Mouse (Mus musculus) spleen, adult 2 months (tissue): ENCODE measurements around the gene Sbk1. TPM values are rescaled to one million over a fixed set of nuclear protein-coding genes. Genes with fewer than 3 reads are reported as not detected.

Source experiments
- DNase-seq, 2 experiments: peaks; one replicate each; pipeline versions ENCODE4 v3.0.0 to v3.0.0-alpha.2; 2012 to 2021; ENCODE audit warnings: low spot score in 2 of 2, low read depth in 1 of 2
- H3K27ac ChIP-seq: fragments of 200-500 bp; 2 replicates; pipeline ENCODE4 v1.5.1; 2012; ENCODE audit warnings: low read length, inconsistent platforms; ENCODE audit not compliant: insufficient read depth
- H3K27me3 ChIP-seq: fragments of 200-500 bp; 2 replicates; pipeline ENCODE4 v1.6.1; 2012; ENCODE audit warnings: mild to moderate bottlenecking, moderate library complexity, low read length, inconsistent platforms; ENCODE audit not compliant: control insufficient read depth, insufficient read depth
- H3K36me3 ChIP-seq: fragments of 200-500 bp; 2 replicates; pipeline ENCODE4 v1.6.1; 2012; ENCODE audit warnings: mild to moderate bottlenecking, low read length, inconsistent platforms; ENCODE audit not compliant: control insufficient read depth, insufficient read depth
- H3K4me1 ChIP-seq: fragments of 200-500 bp; 2 replicates; pipeline ENCODE4 v1.6.1; 2011; ENCODE audit warnings: inconsistent platforms; ENCODE audit not compliant: control insufficient read depth, insufficient read depth, insufficient read length
- H3K4me3 ChIP-seq: fragments of 200-500 bp; 2 replicates; pipeline ENCODE4 v1.5.1; 2011; ENCODE audit warnings: mild to moderate bottlenecking, inconsistent platforms; ENCODE audit not compliant: insufficient read depth, insufficient read length; ENCODE audit errors: extremely low read depth
- CTCF ChIP-seq: fragments of 200-500 bp; IDR thresholded peaks from 2 replicates; pipeline ENCODE4 v1.5.1; 2011; ENCODE audit warnings: mild to moderate bottlenecking, inconsistent platforms; ENCODE audit not compliant: insufficient read depth, insufficient read length, insufficient replicate concordance; ENCODE audit errors: extremely low read depth
- POLR2A ChIP-seq: fragments of 200-500 bp; IDR thresholded peaks from 2 replicates; pipeline ENCODE4 v1.6.1; 2011; ENCODE audit warnings: low read depth, low read length, inconsistent platforms
- WGBS: fragments of 180-500 bp; shearing (Covaris S2); methylation state at CpG from one replicate; pipeline ENCODE4 v1.1.7; 2018; 5-methylcytosine and 5-hydroxymethylcytosine counted together
- polyA plus RNA-seq: library from polyadenylated mRNA; depleted of rRNA; stranded (reverse); fragments of >200 nt; gene quantifications from 2 replicates; pipeline ENCODE4 v1.2.3, GENCODE M21; 2012

Gene Sbk1
- polyA plus RNA-seq, 1 experiment, result 73.4 TPM

GRCm38 (mm10) chr7:126275711-126276110 lies 3.3 kb downstream of the Sbk1 start:
- Histone ChIP-seq H3K4me1 (peaks cover 48% of the 10 kb centered on the region; the same call in 1 of the 2 replicates), H3K27ac (peak overlapping the region; percentile 96), H3K36me3 (peaks cover 19% of the 10 kb centered on the region), H3K27me3 (no peaks in the 10 kb centered on the region), H3K4me3 (no peak overlapping the region)
- no peak for DNase-seq
- WGBS, result 88% methylated on average over 5 of the region's 5 CpGs
- TF ChIP-seq POLR2A (no peak), CTCF (no peak)

GRCm38 (mm10) chr7:126276297-126276696 lies 3.9 kb downstream of the Sbk1 start:
- Histone ChIP-seq H3K4me1 (peaks cover 48% of the 10 kb centered on the region; the same call in 1 of the 2 replicates), H3K36me3 (peaks cover 19% of the 10 kb centered on the region), H3K27me3 (no peaks in the 10 kb centered on the region), H3K27ac (peak overlapping the region; percentile 96), H3K4me3 (no peak overlapping the region)
- TF ChIP-seq CTCF (no peak), POLR2A (no peak)
- 40% methylated on average over 6 of the region's 6 CpGs for WGBS
- DNase-seq, result no peak

GRCm38 (mm10) chr7:126277536-126278295 lies 5.3 kb downstream of the Sbk1 start:
- no peaks in the 10 kb centered on the region for H3K27me3 ChIP-seq
- H3K36me3 ChIP-seq, result peaks cover 21% of the 10 kb centered on the region
- DNase-seq, result peak in 1 of 2 experiments; percentile 72
- H3K4me3 ChIP-seq, result peak overlapping the region; percentile 37; the same call in 1 of the 2 replicates
- TF ChIP-seq CTCF (no peak), POLR2A (no peak; the same call in 1 of the 2 replicates)
- WGBS, result 31% methylated on average over 22 of the region's 22 CpGs
- H3K27ac ChIP-seq, result peak overlapping the region; percentile 96
- peaks cover 55% of the 10 kb centered on the region; the same call in 1 of the 2 replicates for H3K4me1 ChIP-seq

- Histone ChIP-seq H3K27ac (peak overlapping the region; percentile 96), H3K36me3 (peaks cover 21% of the 10 kb centered on the region), H3K27me3 (no peaks in the 10 kb centered on the region), H3K4me1 (peaks cover 64% of the 10 kb centered on the region; the same call in 1 of the 2 replicates), H3K4me3 (no peak overlapping the region)
- TF ChIP-seq CTCF (no peak), POLR2A (no peak)
- DNase-seq, result no peak
- WGBS, result 91% methylated on average over 5 of the region's 5 CpGs
Measured at GRCm38 (mm10) chr7:126278799-126279198, 6.4 kb downstream of the Sbk1 start.

GRCm38 (mm10) chr7:126279774-126280482 lies 7.5 kb downstream of the Sbk1 start:
- no peak for DNase-seq
- peaks cover 21% of the 10 kb centered on the region for H3K36me3 ChIP-seq
- peaks cover 66% of the 10 kb centered on the region; the same call in 1 of the 2 replicates for H3K4me1 ChIP-seq
- H3K4me3 ChIP-seq, result no peak overlapping the region
- no peaks in the 10 kb centered on the region for H3K27me3 ChIP-seq
- peak overlapping the region; percentile 39; the same call in 1 of the 2 replicates for H3K27ac ChIP-seq
- TF ChIP-seq POLR2A (no peak), CTCF (no peak)
- 68% methylated on average over 8 of the region's 8 CpGs for whole genome bisulfite sequencing

- Histone ChIP-seq H3K4me3 (no peak overlapping the region), H3K27me3 (no peaks in the 10 kb centered on the region), H3K27ac (no peak overlapping the region), H3K36me3 (peaks cover 16% of the 10 kb centered on the region), H3K4me1 (peaks cover 62% of the 10 kb centered on the region; the same call in 1 of the 2 replicates)
- DNase-seq, result no peak
- TF ChIP-seq POLR2A (no peak), CTCF (no peak)
- 80% methylated on average over 6 of the region's 6 CpGs for WGBS
Measured at GRCm38 (mm10) chr7:126280696-126281095, 8.3 kb downstream of the Sbk1 start.
